Mouse (Mus musculus) spleen, postnatal 36 days (tissue): Measurements from ENCODE around the gene Spin1.

Experiments
- DNase-seq, 2 experiments: peaks; one replicate each; pipeline ENCODE4 v3.0.0; 2022; ENCODE audit warnings: low spot score in 2 of 2, mixed read lengths in 1 of 2

Spin1 gene

GRCm38 (mm10) chr13:51198186-51198585 lies 97.5 kb downstream of the Spin1 start:
- no peak for DNase-seq
